Mouse (Mus musculus): Measurements from ENCODE around the gene Hoxa10. TPM values are rescaled to one million over a fixed set of nuclear protein-coding genes. Genes with fewer than 3 reads are reported as not detected.

Gene Hoxa10
- total and polyA plus RNA-seq, 3 experiments, result 0.05 TPM; not detected in 2

DNA sequence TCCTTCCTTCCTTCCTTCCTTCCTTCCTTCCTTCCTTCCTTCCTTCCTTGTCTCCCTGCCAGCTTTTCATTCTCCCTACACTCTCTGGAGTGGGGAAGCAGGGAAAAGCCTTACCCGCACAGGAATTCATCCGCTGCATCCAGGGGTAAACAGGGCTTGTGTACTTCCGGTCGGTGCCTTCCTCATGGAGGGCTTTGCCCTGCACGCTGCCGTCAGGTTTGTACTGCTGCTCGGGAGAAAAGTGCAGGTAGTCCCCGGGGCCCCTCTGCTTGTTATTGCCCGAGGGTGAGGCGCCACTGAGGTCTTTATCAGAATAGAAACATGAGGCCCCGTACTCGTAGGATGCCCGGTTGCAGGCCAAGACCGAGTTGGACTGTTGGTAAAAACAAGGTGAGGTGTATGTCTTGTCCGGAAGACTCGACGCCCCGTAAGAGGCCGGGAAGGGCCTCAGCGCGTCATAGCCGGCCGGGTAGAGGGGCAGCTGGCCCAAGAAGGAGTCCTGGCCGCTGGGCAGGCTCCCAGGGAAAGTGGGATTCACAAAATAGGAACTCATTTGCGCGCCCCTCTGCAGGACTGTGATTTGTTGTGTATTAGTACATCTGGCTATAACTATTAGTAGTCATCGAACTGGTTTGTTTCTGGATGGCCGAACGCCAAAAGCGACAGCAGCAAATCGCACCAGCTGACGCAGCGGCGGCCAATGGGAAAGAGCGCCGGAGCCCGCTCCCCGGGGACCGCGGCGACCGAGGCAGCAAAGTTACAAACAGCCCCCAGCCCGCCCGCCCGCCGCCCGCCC is 32.4 kb downstream of the Hoxa10 start, which contains the start of gene Hoxa6:
Gene Hoxa6 (minus strand): TSS at position 651 of the 796 bp plus-strand sequence.
- no peak for TF ChIP-seq GATA2 (IDR thresholded peaks at IDR 0.05; ENCODE audit: borderline replicate concordance, low read depth, low read length)
- peaks cover 13% of the 10 kb centered on the region for H3K9me3 ChIP-seq (replicated peaks)
- H3K27me3 ChIP-seq (ENCODE audit: insufficient read depth, low read length), result peaks cover 38% of the 10 kb centered on the region; the same call in 1 of the 2 replicates
- no peak within 1 kb of the TSS for H3K4me3 ChIP-seq (ENCODE audit: low read depth, low read length)
- no peak for ATAC-seq (ENCODE audit: extremely low read depth, insufficient number of reproducible peaks, low FRiP score, poor library complexity, severe bottlenecking)
- H3K4me1 ChIP-seq (ENCODE audit: insufficient read depth, low read depth, low read length), result no peaks in the 10 kb centered on the region
- H3K36me3 ChIP-seq (replicated peaks), result no peaks in the 10 kb centered on the region
- no peak for DNase-seq (ENCODE audit: low spot score)

DNA sequence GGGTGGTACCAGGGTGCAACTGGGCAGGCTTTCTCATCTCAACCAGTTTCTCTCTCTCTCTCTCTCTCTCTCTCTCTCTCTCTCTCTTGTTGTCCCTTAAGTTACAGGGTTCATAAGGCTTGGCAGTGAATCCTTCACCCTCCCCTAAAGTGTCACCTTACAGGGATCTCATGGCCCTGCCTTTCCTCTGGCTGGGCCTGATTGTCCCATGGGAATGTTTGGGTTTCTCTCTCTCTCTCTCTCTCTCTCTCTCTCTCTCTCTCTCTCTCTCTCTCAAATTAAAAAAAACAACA is 33.0 kb downstream of the Hoxa10 start:
- ATAC-seq (ENCODE audit: extremely low read depth, insufficient number of reproducible peaks, low FRiP score, poor library complexity, severe bottlenecking) (no peak), DNase-seq (ENCODE audit: low spot score) (no peak)
- H3K9me3 ChIP-seq (replicated peaks), result peaks cover 13% of the 10 kb centered on the region
- peaks cover 32% of the 10 kb centered on the region; the same call in 1 of the 2 replicates for H3K27me3 ChIP-seq (ENCODE audit: insufficient read depth, low read length)
- no peak overlapping the region for H3K4me3 ChIP-seq (ENCODE audit: low read depth, low read length)
- no peaks in the 10 kb centered on the region for H3K4me1 ChIP-seq (ENCODE audit: insufficient read depth, low read depth, low read length)
- TF ChIP-seq GATA2 (IDR thresholded peaks at IDR 0.05; ENCODE audit: borderline replicate concordance, low read depth, low read length) (no peak), GATA1 (IDR thresholded peaks at IDR 0.05; ENCODE audit: borderline replicate concordance, low read length) (no peak), POLR2AphosphoS5 (IDR thresholded peaks at IDR 0.05; ENCODE audit: insufficient replicate concordance, low read depth, low read length) (no peak), CTCF (IDR thresholded peaks at IDR 0.05; ENCODE audit: low read depth, low read length) (no peak), TAL1 (conservative IDR thresholded peaks at IDR 0.05; ENCODE audit: low read depth, low read length) (no peak)
- H3K36me3 ChIP-seq (replicated peaks), result no peaks in the 10 kb centered on the region

DNA sequence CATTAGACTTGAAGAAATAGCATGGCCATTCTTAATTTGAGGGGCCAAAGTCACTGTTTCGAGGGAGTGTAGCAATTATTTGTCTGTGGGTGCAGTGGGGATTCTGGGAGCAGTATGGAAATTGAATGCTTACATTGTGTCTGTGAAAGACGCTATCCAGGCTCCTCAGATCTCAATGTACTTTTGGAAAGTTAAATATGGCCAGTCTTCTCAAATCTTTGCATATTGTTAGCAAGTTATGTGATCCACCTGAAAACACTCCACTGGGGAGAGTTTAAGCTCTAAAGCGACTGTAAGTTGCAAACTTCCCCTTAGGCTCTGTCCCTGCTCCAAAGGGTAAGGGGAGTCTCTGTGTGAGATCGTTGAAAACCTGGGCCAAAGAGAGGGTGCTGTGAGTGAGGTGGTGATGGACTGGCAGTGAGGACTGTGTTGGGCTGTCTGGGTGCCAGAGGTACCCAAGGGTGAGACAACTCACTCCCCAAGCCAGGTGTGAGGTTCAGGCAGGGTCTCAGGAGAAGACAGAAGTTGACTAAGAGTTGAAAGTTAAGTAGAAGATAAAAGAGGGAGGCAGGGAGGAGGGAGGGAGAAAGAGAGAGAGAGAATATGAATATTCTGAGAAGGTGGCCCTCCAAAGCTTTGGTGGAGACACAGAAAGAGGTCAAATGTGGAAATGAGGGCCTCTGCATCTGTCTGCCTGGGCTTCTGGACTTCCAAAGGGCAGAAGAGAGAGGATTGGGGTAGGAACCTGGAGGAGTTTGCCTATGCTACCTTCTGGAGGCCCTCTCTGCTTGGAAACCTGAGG is 33.6 kb downstream of the Hoxa10 start:
- DNase-seq (ENCODE audit: low spot score) (no peak), ATAC-seq (ENCODE audit: extremely low read depth, insufficient number of reproducible peaks, low FRiP score, poor library complexity, severe bottlenecking) (no peak)
- Histone ChIP-seq H3K36me3 (replicated peaks) (no peaks in the 10 kb centered on the region), H3K4me3 (ENCODE audit: low read depth, low read length) (no peak overlapping the region), H3K4me1 (ENCODE audit: insufficient read depth, low read depth, low read length) (no peaks in the 10 kb centered on the region), H3K27me3 (ENCODE audit: insufficient read depth, low read length) (peaks cover 26% of the 10 kb centered on the region; the same call in 1 of the 2 replicates), H3K9me3 (replicated peaks) (peaks cover 13% of the 10 kb centered on the region)
- TF ChIP-seq TAL1 (conservative IDR thresholded peaks at IDR 0.05; ENCODE audit: low read depth, low read length) (no peak), CTCF (IDR thresholded peaks at IDR 0.05; ENCODE audit: low read depth, low read length) (no peak), GATA2 (IDR thresholded peaks at IDR 0.05; ENCODE audit: borderline replicate concordance, low read depth, low read length) (no peak), POLR2AphosphoS5 (IDR thresholded peaks at IDR 0.05; ENCODE audit: insufficient replicate concordance, low read depth, low read length) (no peak), GATA1 (IDR thresholded peaks at IDR 0.05; ENCODE audit: borderline replicate concordance, low read length) (no peak)

DNA sequence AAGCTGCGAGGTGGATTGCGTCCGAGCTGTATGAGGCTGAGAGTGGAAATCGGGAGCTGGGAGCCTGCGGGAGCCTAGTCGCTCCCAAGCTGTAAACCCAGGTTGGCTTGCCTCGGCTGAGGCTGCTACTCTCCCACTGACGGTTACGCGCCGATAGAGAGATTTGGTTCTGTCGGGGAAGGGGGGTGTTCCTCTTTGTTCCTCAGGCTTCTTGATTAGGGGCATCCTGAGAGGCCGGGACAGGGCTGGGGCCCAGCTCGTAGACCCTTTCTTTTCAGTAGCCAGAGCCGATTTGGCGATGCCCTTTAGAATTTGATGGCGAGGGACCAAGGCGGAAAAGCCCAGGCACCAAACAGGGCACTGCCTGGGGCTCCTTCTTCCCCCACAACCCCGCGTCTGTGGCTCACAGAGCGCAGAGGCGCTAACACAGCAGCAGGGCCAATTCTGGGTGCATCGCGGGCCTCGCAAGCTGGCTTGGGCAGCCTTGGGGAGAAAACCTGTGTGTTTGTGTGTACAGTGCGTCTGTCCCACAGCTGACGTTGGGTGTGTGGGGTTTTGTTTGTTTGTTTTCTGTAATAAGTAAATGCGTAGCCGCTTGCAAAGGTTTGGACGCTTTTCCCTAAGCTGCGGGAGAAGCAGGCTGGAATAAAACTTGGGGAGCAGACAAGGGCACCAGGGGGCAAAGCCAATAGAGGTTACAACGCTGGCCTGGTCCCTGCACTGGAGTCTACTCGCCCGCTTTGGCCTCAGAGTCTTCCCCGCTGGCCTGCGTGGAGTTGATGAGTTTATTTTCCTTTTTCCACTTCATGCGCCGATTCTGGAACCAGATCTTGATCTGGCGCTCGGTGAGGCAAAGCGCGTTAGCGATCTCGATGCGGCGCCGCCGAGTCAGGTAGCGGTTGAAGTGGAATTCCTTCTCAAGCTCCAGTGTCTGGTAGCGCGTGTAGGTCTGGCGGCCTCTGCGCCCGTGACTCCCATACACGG is 34.7 kb downstream of the Hoxa10 start:
- Histone ChIP-seq H3K27me3 (ENCODE audit: insufficient read depth, low read length) (peaks cover 15% of the 10 kb centered on the region; the same call in 1 of the 2 replicates), H3K36me3 (replicated peaks) (no peaks in the 10 kb centered on the region), H3K9me3 (replicated peaks) (peaks cover 13% of the 10 kb centered on the region), H3K4me1 (ENCODE audit: insufficient read depth, low read depth, low read length) (no peaks in the 10 kb centered on the region), H3K4me3 (ENCODE audit: low read depth, low read length) (no peak overlapping the region)
- TF ChIP-seq GATA1 (IDR thresholded peaks at IDR 0.05; ENCODE audit: borderline replicate concordance, low read length), result no peak
- TF ChIP-seq GATA2 (IDR thresholded peaks at IDR 0.05; ENCODE audit: borderline replicate concordance, low read depth, low read length), result no peak
- TF ChIP-seq CTCF (IDR thresholded peaks at IDR 0.05; ENCODE audit: low read depth, low read length), result no peak
- TF ChIP-seq TAL1 (conservative IDR thresholded peaks at IDR 0.05; ENCODE audit: low read depth, low read length), result no peak
- TF ChIP-seq POLR2AphosphoS5 (IDR thresholded peaks at IDR 0.05; ENCODE audit: insufficient replicate concordance, low read depth, low read length), result no peak
- ATAC-seq (ENCODE audit: extremely low read depth, insufficient number of reproducible peaks, low FRiP score, poor library complexity, severe bottlenecking) (no peak), DNase-seq (ENCODE audit: low spot score) (no peak)

DNA sequence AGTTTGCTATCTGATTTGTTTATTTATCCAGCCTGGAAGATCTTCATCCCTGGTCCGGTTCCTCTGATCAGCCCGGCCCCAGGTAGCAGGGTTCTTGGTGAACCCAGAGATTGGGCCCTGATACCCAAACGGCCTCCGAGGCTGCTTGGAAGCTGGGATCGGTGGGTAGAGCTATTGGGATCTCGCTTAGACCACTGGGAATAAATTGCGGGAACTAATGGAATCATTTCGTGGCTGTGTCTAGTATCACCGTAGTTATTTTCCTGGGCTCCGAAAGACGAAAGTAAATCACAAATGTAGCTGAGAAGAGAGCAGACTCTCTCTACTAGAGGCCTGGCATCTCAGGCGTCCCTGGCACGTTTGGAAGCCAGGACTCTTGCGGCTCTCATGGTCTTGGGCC is 35.4 kb downstream of the Hoxa10 start:
- DNase-seq (ENCODE audit: low spot score) (no peak), ATAC-seq (ENCODE audit: extremely low read depth, insufficient number of reproducible peaks, low FRiP score, poor library complexity, severe bottlenecking) (no peak)
- TF ChIP-seq TAL1 (conservative IDR thresholded peaks at IDR 0.05; ENCODE audit: low read depth, low read length), result no peak
- no peak for TF ChIP-seq POLR2AphosphoS5 (IDR thresholded peaks at IDR 0.05; ENCODE audit: insufficient replicate concordance, low read depth, low read length)
- no peak for TF ChIP-seq CTCF (IDR thresholded peaks at IDR 0.05; ENCODE audit: low read depth, low read length)
- TF ChIP-seq GATA2 (IDR thresholded peaks at IDR 0.05; ENCODE audit: borderline replicate concordance, low read depth, low read length), result no peak
- no peak for TF ChIP-seq GATA1 (IDR thresholded peaks at IDR 0.05; ENCODE audit: borderline replicate concordance, low read length)
- Histone ChIP-seq H3K4me3 (ENCODE audit: low read depth, low read length) (no peak overlapping the region), H3K9me3 (replicated peaks) (peaks cover 13% of the 10 kb centered on the region), H3K4me1 (ENCODE audit: insufficient read depth, low read depth, low read length) (no peaks in the 10 kb centered on the region), H3K36me3 (replicated peaks) (no peaks in the 10 kb centered on the region), H3K27me3 (ENCODE audit: insufficient read depth, low read length) (peaks cover 14% of the 10 kb centered on the region; the same call in 1 of the 2 replicates)
